Mouse (Mus musculus) bone marrow, adult 2 months (tissue): ENCODE measurements around the gene Fmnl2. TPM values are rescaled to one million over a fixed set of nuclear protein-coding genes. Genes with fewer than 3 reads are reported as not detected.

Source experiments
- H3K27ac ChIP-seq: fragments of 200-500 bp; 2 replicates; pipeline ENCODE4 v1.5.1; 2012; ENCODE audit warnings: low read depth, mild to moderate bottlenecking, control low read depth, inconsistent platforms, low read length; ENCODE audit not compliant: control insufficient read depth, poor library complexity, insufficient read depth
- H3K4me1 ChIP-seq: fragments of 200-500 bp; 2 replicates; pipeline ENCODE4 v1.6.1; 2011; ENCODE audit warnings: low read length; ENCODE audit not compliant: control insufficient read depth, insufficient read depth
- H3K4me3 ChIP-seq: fragments of 200-500 bp; replicated peaks from 2 replicates; pipeline ENCODE3; 2011; ENCODE audit warnings: mild to moderate bottlenecking, low read depth, low read length, control low read depth; ENCODE audit not compliant: control insufficient read depth
- CTCF ChIP-seq: fragments of 200-500 bp; IDR thresholded peaks from 2 replicates; pipeline ENCODE4 v1.5.1; 2011; ENCODE audit warnings: low read length, control low read depth; ENCODE audit not compliant: control insufficient read depth, insufficient read depth
- POLR2A ChIP-seq: fragments of 200-500 bp; IDR thresholded peaks from 2 replicates; pipeline ENCODE4 v1.6.1; 2011; ENCODE audit warnings: low read depth, mild to moderate bottlenecking, control low read depth, low read length, borderline replicate concordance; ENCODE audit not compliant: control insufficient read depth
- WGBS: fragments of 180-500 bp; shearing (Covaris S2); methylation state at CpG from one replicate; pipeline ENCODE4 v1.1.7; 2018; 5-methylcytosine and 5-hydroxymethylcytosine counted together
- polyA plus RNA-seq: library from polyadenylated mRNA; stranded (reverse); fragments of >200 nt; gene quantifications from 2 replicates; pipeline ENCODE4 v1.2.4, GENCODE M21; 2011; ENCODE audit warnings: low replicate concordance; ENCODE audit not compliant: missing spikeins, insufficient read depth, insufficient read length

The Fmnl2 gene
- polyA plus RNA-seq, 1 experiment = 9.2 TPM

DNA sequence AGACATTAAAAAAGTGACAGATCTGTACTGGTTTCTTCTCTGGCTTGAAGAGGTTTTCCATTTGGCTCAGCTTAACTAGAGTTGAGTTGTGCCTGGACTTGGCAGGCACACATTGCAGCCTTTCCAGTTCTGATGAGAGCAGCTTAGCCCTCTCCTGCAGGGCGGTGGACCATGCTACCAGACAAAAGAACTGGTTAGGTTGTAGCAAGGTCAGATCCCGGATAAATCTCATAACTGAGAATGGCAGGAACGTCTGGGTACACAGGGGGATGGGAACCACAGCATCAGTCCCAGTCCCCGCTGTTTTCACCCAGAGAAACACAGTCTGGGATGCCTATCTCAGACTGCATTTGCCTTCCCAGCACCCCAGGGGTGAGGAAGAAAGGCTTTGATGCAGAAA is 127.5 kb downstream of the Fmnl2 start:
- Histone ChIP-seq H3K27ac (no peak overlapping the region), H3K4me3 (no peak overlapping the region), H3K4me1 (no peaks in the 10 kb centered on the region)
- TF ChIP-seq CTCF = no peak
- no peak for TF ChIP-seq POLR2A
- WGBS = 83% methylated on average over 4 of the region's 4 CpGs

DNA sequence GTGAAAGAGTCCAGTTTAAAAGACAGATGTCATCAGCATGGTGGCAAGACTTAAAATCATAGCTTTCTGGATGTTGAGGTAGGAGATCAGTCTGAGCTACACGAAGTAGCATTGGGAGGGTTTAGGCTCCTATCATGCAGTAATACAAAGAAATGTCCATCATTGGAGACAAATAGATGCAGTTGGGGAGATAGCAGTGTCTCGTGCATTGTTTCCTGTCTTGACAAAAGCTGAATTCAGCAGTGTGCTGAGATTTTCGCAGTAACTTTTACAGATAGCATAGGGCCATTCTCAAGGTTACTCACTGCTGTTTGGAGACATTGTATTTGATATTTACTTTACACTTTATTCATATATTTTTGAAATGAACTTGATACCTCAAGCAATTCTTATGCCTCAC is 128.7 kb downstream of the Fmnl2 start:
- WGBS = 62% methylated on average over 3 of the region's 3 CpGs
- TF ChIP-seq POLR2A = no peak
- TF ChIP-seq CTCF = no peak
- no peak overlapping the region for H3K4me3 ChIP-seq
- H3K27ac ChIP-seq = no peak overlapping the region
- no peaks in the 10 kb centered on the region for H3K4me1 ChIP-seq

DNA sequence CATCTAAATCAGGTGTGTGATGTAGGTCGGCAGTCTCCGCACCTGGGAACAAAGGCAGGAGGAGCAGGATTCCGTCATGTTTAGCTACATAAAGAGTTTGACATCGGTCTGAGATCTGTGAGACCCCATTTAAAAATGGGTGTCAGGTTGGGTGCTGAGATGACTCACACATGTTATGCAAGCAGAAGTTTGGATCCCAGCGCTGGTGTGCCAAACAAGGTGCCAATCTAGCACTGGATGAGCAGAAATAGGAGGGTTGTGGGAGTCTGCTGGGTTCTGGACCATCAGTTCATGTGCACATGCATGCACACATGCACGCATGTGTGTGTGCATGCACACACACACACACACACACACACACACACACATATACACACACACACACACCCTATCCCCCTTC is 129.4 kb downstream of the Fmnl2 start:
- WGBS = 83% methylated on average over 6 of the region's 6 CpGs
- H3K4me3 ChIP-seq = no peak overlapping the region
- no peak for TF ChIP-seq CTCF
- TF ChIP-seq POLR2A = no peak
- H3K4me1 ChIP-seq = no peaks in the 10 kb centered on the region
- H3K27ac ChIP-seq = no peak overlapping the region

DNA sequence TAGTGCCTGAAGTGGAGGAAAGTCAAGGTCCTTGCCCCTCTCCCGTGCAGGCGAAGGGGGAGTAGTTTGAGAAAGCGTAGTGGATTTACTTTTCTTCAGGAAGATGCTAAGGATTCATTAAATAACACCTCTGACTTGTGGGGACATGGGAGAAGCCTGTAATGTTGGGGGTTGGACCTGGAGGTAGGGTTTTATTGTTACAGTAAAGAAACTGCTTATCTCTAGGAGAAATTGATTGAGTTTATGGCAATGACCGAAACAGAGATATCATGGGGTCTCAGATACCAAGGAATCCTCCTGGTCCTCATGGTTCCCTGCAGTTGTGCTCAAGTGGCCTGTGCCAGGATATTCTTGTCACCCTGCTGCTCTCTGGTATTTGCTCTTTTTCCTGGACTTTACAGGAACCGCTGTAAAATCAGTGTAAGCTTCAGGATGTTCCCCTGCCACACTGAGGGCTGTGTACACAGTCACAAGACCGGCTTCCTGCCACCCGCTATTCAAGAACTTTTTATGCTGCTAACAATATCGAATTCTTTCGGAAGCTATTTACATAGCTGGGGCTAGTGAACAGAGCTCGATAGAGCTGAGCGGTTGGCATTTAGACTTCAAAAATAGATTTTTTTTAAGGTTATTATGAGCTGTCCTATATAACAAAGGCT is 130.1 kb downstream of the Fmnl2 start:
- Histone ChIP-seq H3K4me1 (no peaks in the 10 kb centered on the region; the same call in 1 of the 2 replicates), H3K4me3 (no peak overlapping the region), H3K27ac (no peak overlapping the region)
- TF ChIP-seq POLR2A = no peak
- TF ChIP-seq CTCF = no peak
- 45% methylated on average over 11 of the region's 11 CpGs for WGBS

DNA sequence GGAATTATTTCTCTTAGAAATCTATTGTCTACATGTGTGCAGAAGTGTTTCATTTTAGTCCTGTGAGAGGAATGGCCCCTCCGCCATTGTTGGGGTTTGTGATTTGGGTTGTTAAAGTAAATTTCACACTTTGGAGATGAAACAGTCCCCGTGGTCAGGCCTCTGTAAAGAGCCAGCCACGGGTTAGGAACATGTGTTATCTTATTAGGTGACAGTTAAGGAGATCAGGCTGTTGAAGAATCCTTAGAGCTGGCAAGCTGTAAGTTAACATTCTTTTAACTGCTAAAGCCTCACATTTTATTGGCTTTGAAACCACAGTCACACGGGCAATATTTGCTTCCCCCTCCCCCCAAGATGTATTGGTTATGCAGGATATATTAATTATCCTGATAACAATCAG is 131.7 kb downstream of the Fmnl2 start:
- Histone ChIP-seq H3K4me3 (no peak overlapping the region), H3K27ac (no peak overlapping the region), H3K4me1 (no peaks in the 10 kb centered on the region; the same call in none of the 2 replicates)
- WGBS = 64% methylated on average over 4 of the region's 4 CpGs
- no peak for TF ChIP-seq POLR2A
- no peak for TF ChIP-seq CTCF

DNA sequence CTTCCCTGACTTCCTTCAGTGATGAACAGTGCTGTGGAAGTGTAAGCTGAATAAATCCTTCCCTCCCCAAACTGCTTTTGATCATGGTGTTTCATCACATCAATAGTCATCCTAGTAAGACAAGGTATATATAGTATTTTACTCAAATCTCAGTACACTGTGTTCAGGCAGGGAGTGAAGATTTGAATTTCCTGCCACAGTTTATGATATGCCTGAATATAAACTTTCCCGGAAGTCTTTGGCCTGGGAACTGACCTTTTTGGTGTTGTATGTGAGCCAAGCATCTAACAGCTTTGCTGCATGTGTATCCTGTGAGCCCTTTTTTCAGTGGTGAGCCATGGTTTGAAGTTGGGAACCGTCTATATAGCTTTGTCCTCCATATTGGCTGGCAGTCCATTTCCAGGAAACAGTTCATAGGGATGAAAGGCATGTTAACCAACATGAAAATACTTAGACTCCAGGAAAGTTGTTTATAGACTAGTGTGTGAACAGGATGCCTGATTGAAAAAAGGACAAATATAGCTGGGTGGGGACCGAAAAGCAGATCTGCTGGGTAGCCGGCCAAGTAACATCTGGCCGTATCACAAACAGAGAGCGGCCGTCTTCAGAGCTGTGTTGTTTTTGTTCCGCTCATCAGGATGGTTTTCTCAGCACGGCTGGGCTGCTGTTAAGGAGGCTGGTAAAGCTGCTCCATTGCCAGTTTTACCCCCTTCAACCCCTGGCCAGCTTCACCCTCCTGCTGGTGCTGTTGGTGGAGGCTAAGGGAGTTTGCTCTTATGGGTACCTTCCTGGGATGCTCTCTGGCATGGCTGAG is 133.4 kb downstream of the Fmnl2 start:
- WGBS = 76% methylated on average over 9 of the region's 9 CpGs
- no peaks in the 10 kb centered on the region; the same call in none of the 2 replicates for H3K4me1 ChIP-seq
- no peak overlapping the region for H3K4me3 ChIP-seq
- no peak for TF ChIP-seq POLR2A
- no peak for TF ChIP-seq CTCF
- no peak overlapping the region for H3K27ac ChIP-seq

DNA sequence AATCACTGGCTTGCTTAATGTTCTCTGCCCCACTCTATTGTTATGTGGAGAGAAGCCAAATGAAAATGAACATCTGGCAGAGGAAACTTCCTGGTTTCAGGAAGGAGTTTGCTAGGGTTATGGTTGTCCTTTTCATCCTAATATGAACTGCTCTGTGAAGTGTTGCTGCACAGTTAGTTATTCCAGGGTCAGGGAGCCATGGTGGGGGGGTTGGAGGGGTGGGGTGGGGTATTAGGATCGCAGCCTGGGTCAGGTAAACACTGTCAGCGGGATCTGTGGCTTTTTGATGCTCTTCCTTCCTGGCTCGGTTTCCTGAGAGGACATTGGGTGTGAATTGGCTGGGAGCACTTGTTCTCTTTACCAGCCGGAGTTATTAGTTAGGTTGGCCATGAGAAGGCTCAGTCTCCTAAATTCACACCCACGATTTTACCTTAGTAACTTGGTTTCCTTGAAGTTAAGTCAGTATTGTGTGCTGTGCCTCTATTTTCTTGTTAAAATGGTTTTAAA is 134.1 kb downstream of the Fmnl2 start:
- no peak overlapping the region for H3K4me3 ChIP-seq
- TF ChIP-seq POLR2A (no peak), CTCF (no peak)
- WGBS = 61% methylated on average over 5 of the region's 5 CpGs
- H3K27ac ChIP-seq = no peak overlapping the region
- H3K4me1 ChIP-seq = no peaks in the 10 kb centered on the region; the same call in none of the 2 replicates

DNA sequence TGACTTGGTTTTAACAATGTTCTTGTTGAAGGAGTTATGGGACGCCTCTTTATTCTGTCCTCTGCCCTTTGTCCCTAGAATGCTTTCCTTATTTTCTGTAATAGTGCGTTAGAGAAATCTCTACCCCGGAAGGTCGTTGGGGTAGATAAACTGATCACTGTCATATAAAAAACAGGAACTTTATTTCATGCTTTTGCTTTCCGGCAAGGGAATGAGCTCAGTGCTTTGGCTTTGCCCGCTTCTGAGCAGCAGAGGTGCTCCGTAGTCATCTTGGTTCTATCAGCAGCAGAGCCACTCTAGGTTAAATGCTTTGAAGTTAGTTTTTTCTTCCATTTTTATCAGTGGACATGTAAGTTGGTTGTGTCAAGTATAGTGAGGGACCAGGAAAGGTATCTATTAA is 135.6 kb downstream of the Fmnl2 start:
- Histone ChIP-seq H3K27ac (no peak overlapping the region), H3K4me3 (no peak overlapping the region), H3K4me1 (no peaks in the 10 kb centered on the region; the same call in none of the 2 replicates)
- 24% methylated on average over 7 of the region's 7 CpGs for WGBS
- TF ChIP-seq CTCF (no peak), POLR2A (no peak)
